Mouse (Mus musculus) G1E-ER4 (cell line): ENCODE measurements around the gene Sesn2. TPM values are rescaled to one million over a fixed set of nuclear protein-coding genes. Genes with fewer than 3 reads are reported as not detected.

Experiments
- GATA1 ChIP-seq: IDR thresholded peaks from one replicate; pipeline ENCODE4 v1.8.0; 2012; ENCODE audit warnings: low read length, inconsistent platforms
- polyA plus RNA-seq: library from polyadenylated mRNA; stranded (reverse); fragments of >175 nt; gene quantifications from 2 replicates; pipeline ENCODE4 v1.2.3, GENCODE M21; 2012

Gene Sesn2
- polyA plus RNA-seq, 1 experiment = 21.3 TPM

DNA sequence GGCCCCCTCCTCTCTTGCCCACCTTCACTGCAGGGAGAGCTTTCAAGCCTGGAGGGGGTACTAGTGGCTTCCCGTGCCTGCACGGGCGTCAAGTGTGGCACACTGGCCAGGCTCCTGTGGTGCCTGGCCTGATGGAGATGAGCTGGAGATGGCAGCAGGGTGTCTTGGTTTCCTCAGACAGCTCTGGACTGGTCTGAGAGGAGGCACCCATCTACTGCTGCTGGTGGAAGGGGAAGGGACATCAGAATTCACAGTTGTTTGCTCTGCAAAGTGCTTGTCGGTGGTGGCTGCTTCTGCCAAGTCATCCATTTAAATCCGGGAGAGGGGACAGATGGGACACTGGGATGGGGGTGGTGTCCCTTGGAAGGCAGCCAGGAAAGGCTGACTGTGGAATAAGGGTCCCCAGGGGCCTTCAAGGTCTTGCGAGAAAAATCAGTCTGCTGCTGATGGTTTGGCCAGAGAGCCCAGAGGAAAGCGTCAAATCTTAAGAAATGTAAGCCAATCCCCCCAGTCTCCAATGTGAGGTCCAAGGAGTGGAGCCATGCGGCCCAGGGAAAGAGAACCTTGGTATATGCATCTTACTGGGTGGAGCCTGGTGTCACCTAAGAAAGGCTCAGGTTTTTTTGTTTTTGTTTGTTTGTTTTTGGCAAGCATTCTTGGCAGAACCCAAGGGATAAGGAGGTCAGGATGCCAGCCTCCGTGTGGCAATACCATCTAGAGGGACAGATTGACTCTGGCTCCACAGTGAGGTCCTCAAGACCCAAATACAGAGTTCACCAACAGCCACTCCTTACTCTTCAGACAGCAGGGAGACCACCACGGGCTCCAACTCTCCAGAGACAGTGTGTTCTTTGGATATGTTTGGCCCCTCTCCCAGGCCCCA lies 17.9 kb downstream of the Sesn2 start:
- no peak for TF ChIP-seq GATA1

- TF ChIP-seq GATA1 = no peak
These were observed 18.6 kb downstream of the Sesn2 start for GRCm38 (mm10) chr4:132491748-132492147.

DNA sequence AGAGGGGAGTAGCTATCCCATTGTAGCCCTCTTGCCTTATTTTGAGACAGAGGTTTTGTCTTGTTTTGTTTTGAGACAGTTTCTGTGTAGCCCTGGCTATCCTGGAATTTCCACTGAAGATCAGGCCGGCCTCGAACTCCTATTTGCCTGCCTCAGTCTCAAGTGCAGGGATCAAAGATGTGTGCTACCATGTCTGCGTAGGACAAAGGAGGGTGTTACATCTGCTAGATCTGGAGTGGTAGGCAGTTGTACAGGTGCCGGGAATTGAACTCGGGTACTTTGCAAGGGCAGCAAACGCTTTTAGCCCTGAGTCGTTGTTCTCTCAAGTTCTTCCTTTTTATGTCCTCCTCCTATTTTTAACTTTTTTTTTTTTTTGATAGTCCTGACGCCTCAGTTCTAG lies 19.2 kb downstream of the Sesn2 start:
- no peak for TF ChIP-seq GATA1

DNA sequence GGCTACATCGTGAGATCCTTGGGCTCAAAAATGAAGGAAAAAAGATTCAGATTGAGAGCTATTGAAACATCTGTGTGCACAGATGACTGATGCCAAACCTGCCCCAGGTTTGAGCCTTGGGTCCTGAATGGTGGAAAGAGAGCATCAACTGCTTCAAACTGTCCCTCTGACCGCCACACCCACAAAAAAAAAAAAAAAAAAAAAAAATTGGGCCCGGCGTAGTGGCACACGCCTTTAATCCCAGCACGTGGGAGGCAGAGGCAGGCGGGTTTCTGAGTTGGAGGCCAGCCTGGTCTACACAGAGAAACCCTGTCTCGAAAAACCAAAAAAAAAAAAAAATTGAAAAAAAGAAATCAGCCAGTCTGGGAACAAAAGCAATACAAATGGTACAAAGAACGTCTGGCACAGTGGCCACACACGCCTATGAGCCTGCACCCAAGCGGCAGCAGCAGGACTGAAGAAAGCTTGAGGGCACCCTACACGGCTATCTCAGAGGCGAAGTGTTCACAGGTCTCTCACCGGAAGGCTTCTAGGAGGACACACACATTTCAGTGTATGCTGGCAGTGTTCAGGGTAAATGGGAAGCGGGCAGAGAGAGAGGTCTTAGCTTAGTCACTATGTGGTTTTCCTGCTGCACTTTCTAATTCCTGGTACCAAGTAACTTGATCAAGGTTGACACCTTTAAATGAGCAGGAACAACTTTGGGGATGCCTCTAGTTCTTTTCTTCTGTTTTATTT lies 19.9 kb downstream of the Sesn2 start:
- TF ChIP-seq GATA1 = no peak

DNA sequence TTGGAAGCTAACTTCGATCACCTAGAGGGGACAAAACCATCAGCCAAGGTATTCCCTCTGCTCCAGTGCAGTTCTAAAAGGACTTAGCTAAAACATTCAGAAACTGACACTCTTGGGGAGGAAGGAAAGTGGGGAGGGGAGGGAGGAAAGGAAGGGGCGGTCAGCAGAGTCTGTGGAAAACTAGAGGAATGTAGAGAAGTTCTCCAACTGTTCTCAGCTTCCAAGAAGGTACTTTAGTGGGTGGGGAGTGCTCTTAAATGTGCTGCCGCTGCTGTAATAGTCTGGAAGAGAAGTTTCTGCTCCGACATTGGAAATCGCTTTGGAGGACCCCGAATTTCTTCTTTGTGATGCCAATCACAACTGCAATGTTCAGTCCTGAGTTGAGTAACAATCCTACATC lies 21.3 kb downstream of the Sesn2 start:
- TF ChIP-seq GATA1 = no peak

GRCm38 (mm10) chr4:132488521-132488920 lies 21.8 kb downstream of the Sesn2 start:
- TF ChIP-seq GATA1 = no peak

DNA sequence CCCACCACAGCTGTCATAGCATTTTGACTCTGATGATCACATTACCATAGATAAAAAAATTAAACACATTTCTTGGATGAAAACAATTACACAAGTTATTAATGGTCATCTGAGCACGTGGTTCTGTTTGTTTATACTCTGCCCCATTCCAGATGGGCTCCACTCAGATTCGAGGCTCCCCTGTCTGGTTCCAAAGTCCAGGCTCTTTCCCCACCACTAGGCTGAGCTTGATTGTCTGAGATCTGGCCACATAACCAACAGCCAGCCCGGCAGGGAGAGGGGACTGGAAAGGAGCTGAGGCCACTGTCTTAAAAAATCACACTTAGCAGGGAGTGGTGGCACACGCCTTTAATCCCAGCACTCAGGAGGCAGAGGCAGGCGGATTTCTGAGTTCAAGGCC lies 25.5 kb downstream of the Sesn2 start:
- no peak for TF ChIP-seq GATA1

DNA sequence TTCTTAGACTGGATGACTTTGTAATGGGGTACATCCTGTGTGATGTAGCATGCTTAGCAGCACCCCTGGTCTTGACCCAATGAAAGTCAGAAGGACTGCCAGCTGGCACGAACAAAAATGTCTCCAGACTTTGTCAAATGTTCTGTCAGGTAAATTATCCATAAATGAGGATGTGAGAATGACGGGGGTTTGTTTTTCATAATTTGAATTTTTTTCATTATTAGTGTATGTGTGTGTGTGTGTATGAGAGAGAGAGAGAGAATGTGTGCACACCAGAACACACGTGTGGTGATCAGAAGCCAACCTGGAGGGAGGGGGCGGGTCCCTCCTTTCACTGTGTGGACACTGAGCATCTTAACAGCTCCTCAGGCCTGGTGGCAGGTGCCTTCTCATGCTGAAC lies 26.1 kb downstream of the Sesn2 start:
- TF ChIP-seq GATA1 = no peak

GRCm38 (mm10) chr4:132482956-132483608 lies 27.2 kb downstream of the Sesn2 start:
- TF ChIP-seq GATA1 = no peak

GRCm38 (mm10) chr4:132477833-132478232 lies 32.5 kb downstream of the Sesn2 start:
- no peak for TF ChIP-seq GATA1

DNA sequence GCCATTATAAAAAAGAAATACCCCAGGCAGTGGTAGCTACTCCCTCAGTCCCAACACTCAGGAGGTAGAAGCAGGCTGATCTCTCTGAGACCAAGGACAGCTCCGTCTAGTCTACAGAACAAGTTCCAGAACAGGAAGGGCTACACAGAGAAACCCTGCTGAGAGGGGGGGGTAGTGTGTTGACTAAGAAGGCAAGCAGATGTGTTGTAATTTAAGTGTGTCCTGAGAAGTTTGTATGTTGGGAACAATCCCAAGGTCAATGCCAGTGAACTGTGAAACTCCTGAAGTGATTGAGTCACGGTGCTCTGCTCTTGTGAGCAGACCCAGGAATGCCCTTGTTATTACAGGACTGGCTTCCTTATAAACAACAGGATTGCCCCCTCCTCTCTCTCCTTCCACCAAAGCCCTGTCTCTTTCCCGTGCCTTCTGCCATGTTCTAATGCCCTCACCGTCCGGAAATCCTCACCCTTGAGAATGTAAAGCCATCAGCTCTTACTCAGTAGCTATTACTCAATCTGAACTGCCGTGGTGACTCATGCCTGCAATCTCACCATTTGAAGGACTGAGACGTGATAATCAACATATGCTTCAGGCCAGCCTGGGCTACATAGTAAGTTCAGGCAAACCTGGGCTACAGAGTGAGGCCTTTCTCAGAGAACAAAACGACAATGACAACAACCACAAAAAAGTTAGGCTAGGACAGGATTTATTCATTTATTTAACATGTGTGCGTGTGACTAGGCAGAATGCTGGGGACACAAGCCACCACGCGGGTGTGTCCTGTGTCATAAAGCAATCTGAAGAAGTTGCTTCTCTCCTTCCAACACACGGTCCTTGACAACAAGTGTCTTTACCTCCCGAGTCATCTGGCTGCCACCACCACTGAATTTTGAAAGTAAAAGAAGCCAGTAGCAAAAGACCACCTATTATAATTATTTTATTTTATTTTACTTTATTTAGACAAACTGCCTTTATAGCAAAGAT lies 34.1 kb downstream of the Sesn2 start:
- TF ChIP-seq GATA1 = no peak

DNA sequence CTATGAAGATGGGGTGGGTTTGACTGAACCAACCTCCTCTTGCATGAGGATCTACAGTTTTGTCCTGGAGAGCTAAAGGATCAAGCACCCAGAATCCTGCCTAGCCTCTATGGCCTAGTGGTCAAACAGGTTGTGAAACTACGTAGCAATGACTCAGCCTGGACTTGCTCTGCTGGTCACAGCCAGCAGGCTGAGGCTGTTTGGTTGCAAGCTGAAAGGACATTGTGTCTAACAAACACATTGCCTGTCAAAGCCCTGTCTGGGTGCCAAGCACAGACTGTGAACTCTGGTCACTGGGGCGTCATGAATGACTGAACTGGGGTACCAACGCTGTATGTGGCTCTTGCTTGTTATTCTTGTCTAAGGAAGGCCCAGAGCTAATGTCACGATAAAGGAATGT lies 35.7 kb downstream of the Sesn2 start:
- no peak for TF ChIP-seq GATA1

DNA sequence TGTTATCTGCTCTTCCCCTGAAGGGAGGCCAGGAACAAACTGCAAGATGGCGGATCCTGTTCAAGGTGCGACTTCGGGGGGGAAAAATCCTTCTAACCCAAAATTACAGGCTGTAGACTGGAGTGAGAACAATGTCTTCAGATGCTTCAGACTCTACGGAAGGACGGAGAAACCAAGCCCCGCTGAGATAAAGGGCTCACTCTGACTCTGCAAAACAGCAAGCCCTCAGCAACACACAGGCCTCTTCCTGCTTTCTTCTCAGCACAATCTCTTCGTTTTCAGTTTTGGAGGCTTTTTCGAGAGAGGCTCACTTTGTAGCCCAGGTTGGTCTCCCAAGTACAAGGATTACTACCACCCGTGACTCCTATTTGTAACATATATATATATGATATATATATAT lies 36.9 kb downstream of the Sesn2 start:
- no peak for TF ChIP-seq GATA1

DNA sequence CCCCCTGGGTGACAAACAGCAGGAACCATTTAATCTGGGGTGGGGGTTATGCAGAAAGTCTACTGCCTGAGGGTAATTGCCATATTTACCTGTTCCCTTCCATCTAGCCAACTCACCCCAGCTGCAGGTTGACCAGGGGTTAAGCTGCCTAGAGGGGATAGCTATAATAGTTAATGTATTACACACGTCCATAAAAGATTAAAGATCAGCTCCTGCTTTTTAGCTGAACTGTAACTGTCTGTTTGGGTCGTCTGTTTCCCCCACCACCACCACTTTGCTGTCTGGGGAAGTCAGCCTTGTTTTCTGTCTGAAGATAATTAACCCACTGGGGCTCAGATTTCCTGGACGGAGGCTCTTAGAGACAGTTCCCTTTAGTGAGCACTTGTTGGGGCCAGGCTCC lies 40.4 kb downstream of the Sesn2 start:
- TF ChIP-seq GATA1 = no peak

DNA sequence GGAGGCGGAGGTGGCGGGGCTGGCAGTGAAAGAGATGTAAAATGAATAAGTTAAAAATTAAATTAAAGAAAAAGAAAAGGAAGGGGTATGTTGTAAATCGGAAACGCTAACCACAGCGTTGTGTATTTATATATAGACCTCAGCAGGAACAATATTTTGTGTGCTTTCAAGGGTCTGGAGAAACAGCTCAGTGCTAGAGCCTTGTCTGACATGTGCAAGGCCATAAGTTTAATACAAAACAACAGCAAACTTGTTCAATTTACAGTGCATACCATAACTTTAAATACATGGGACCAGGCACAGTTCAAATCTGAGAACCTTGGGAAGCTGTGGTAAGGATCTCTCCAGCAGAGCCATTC lies 46.1 kb downstream of the Sesn2 start:
- no peak for TF ChIP-seq GATA1
